1 mouse cellular context compared by ENCODE assay signal in genomic region chr17:24529883-24530282, GRCm38 (mm10).
TF ChIP-seq lines count a peak whose summit lies in the region.

No protein-coding gene starts in this region.

TF ChIP-seq in ES-E14, 5 proteins besides CTCF, POLR2A, EP300 and RAD21 (continued from another document):
- TF ChIP-seq HCFC1 (IDR thresholded peaks at IDR 0.05; ENCODE audit: borderline replicate concordance, insufficient read depth, low read length) (no peak), ZC3H11A (IDR thresholded peaks at IDR 0.05; ENCODE audit: borderline replicate concordance, low read depth, low read length) (no peak)
